Mouse (Mus musculus) midbrain, embryonic 15.5 days (tissue): ENCODE results near the gene Tmem184b. TPM values are rescaled to one million over a fixed set of nuclear protein-coding genes. Genes with fewer than 3 reads are reported as not detected.

ENCODE experiments used
- ATAC-seq: fragments of 200-750 bp; cut with Nextera tagmentation; replicated peaks from 2 replicates; pipeline ENCODE4 v1.8.0; 2017; ENCODE audit warnings: moderate TSS enrichment
- H3K27ac ChIP-seq: fragments of 300-500 bp; sonication (generic); 2 replicates; pipeline ENCODE4 v1.5.1; 2015; ENCODE audit warnings: mild to moderate bottlenecking, inconsistent platforms
- H3K27me3 ChIP-seq: fragments of 300-500 bp; sonication (generic); replicated peaks from 2 replicates; pipeline ENCODE4 v1.6.1; 2015; ENCODE audit warnings: inconsistent platforms
- H3K36me3 ChIP-seq: fragments of 300-500 bp; sonication (generic); replicated peaks from 2 replicates; pipeline ENCODE4 v1.6.1; 2015; ENCODE audit warnings: inconsistent platforms
- H3K4me1 ChIP-seq: fragments of 300-500 bp; sonication (generic); 2 replicates; pipeline ENCODE4 v1.6.1; 2015; ENCODE audit warnings: inconsistent platforms
- H3K4me2 ChIP-seq: fragments of 300-500 bp; sonication (generic); 2 replicates; pipeline ENCODE4 v1.6.1; 2015; ENCODE audit warnings: inconsistent platforms, mild to moderate bottlenecking, moderate library complexity
- H3K4me3 ChIP-seq: fragments of 300-500 bp; sonication (generic); 2 replicates; pipeline ENCODE4 v1.5.1; 2015; ENCODE audit warnings: mild to moderate bottlenecking, inconsistent platforms
- H3K9ac ChIP-seq: fragments of 300-500 bp; sonication (generic); 2 replicates; pipeline ENCODE4 v1.6.1; 2015; ENCODE audit warnings: mild to moderate bottlenecking, inconsistent platforms
- H3K9me3 ChIP-seq: fragments of 300-500 bp; sonication (generic); 2 replicates; pipeline ENCODE4 v1.6.1; 2016; ENCODE audit warnings: inconsistent platforms
- WGBS: fragments of 180-500 bp; shearing (Covaris S2); methylation state at CpG from one replicate; pipeline ENCODE4 v1.1.7; 2015; ENCODE audit warnings: mixed read lengths; 5-methylcytosine and 5-hydroxymethylcytosine counted together
- polyA plus RNA-seq: library from polyadenylated mRNA; unstranded; fragments of >200 nt; fragmentation: Nextera tagmentation; extraction: Ambion mirVana; gene quantifications from 2 replicates; pipeline ENCODE4 v1.2.1, GENCODE M21; 2015

The Tmem184b gene
- polyA plus RNA-seq, 1 experiment from 2014 or later, result 47.9 TPM

- Histone ChIP-seq H3K27me3 (no peaks in the 10 kb centered on the region), H3K4me2 (peak overlapping the region; percentile 88), H3K27ac (no peak overlapping the region), H3K9me3 (no peaks in the 10 kb centered on the region), H3K4me1 (peaks cover 67% of the 10 kb centered on the region), H3K4me3 (peak overlapping the region; percentile 98; the same call in 1 of the 2 replicates), H3K9ac (peak overlapping the region; percentile 100; the same call in 1 of the 2 replicates), H3K36me3 (peaks cover 3% of the 10 kb centered on the region; the same call in 1 of the 2 replicates)
- 87% methylated on average over 8 of the region's 8 CpGs for WGBS
- ATAC-seq, result no peak
These were observed 35.4 kb upstream of the Tmem184b start for GRCm38 (mm10) chr15:79438816-79439215.

DNA sequence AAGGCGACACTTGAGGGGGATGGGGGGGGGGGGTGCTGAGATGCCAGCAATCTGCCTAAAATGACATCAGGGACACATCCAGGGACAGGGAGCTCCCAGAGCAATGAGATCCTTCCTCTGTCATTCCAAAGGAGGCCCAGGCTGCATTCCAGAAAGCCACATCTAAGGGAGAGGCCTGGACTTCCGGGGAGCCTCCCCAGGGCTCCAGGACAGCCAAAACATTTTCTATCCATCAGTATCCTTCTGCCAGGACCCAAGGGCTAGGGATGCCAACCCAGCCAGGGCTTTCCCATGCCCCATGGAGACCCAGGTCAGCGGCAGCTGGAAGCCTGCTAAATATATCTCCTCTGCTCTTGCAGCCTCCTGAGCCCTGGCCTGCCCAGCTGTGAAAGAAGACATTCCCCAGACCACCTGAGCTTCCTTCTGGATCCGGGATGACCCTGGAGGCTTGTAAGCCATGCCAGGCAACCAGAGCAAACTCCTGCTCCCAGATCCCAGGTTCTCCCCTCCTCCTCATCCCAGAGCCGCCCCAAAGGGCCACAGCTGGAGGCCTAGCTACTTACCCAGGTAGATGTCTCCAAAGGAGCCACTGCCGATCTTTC is 34.9 kb upstream of the Tmem184b start:
- Histone ChIP-seq H3K36me3 (peaks cover 3% of the 10 kb centered on the region; the same call in 1 of the 2 replicates), H3K27me3 (no peaks in the 10 kb centered on the region), H3K4me3 (no peak overlapping the region), H3K27ac (no peak overlapping the region), H3K4me1 (peaks cover 67% of the 10 kb centered on the region), H3K9me3 (no peaks in the 10 kb centered on the region), H3K9ac (no peak overlapping the region), H3K4me2 (peak overlapping the region; percentile 88)
- ATAC-seq, result no peak
- 83% methylated on average over 6 of the region's 6 CpGs for WGBS

DNA sequence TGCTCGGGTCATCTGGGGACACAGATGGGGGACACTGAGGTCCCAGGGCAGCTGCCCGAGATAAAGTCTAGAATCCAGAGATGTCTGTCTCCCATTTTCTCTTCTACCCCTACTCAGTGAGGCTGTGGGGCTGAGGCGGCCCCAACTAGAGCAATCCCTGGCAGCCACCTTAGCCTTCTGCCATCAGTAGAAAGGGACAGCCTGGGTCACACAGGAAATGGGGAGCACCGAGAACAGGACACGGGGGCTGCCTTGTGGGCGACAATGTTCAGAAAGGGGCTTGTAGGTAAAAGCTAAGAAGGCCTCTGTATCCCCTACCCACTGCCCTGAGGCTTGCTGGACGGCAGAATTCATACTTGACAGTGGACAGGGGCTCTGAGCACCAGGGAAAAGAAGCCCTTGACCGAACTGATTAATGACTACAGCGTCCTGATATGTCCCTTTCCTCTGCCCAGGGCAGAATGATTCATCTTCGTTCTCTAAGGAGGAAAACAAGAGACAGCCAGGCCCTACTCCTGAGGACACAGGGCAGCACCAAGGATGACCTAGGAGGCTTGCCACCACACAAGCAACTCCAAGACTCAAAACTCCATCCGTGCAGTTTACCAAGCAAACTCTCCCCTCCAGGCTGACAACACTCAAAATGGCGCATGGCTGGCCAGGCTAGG is 34.3 kb upstream of the Tmem184b start:
- 89% methylated on average over 12 of the region's 12 CpGs for WGBS
- Histone ChIP-seq H3K36me3 (peaks cover 3% of the 10 kb centered on the region; the same call in 1 of the 2 replicates), H3K4me1 (peaks cover 70% of the 10 kb centered on the region)

GRCm38 (mm10) chr15:79436481-79436921 is 33.1 kb upstream of the Tmem184b start:
- Histone ChIP-seq H3K9ac (no peak overlapping the region), H3K27me3 (no peaks in the 10 kb centered on the region), H3K36me3 (peaks cover 3% of the 10 kb centered on the region; the same call in 1 of the 2 replicates), H3K4me2 (no peak overlapping the region), H3K4me1 (peaks cover 65% of the 10 kb centered on the region), H3K4me3 (no peak overlapping the region), H3K27ac (no peak overlapping the region), H3K9me3 (no peaks in the 10 kb centered on the region)
- WGBS, result 50% methylated on average over 7 of the region's 7 CpGs
- ATAC-seq, result no peak

More for the DNA sequence above, 34.3 kb upstream of the Tmem184b start:
- no peak overlapping the region for H3K27ac ChIP-seq
- H3K4me3 ChIP-seq, result no peak overlapping the region
- no peak overlapping the region for H3K9ac ChIP-seq
- no peak overlapping the region for H3K4me2 ChIP-seq
- H3K9me3 ChIP-seq, result no peaks in the 10 kb centered on the region
- H3K27me3 ChIP-seq, result no peaks in the 10 kb centered on the region
- ATAC-seq, result no peak

- Histone ChIP-seq H3K27ac (no peak overlapping the region), H3K4me1 (peaks cover 60% of the 10 kb centered on the region)
- 26% methylated on average over 7 of the region's 7 CpGs for WGBS
These were observed 31.9 kb upstream of the Tmem184b start for GRCm38 (mm10) chr15:79435191-79435671.

DNA sequence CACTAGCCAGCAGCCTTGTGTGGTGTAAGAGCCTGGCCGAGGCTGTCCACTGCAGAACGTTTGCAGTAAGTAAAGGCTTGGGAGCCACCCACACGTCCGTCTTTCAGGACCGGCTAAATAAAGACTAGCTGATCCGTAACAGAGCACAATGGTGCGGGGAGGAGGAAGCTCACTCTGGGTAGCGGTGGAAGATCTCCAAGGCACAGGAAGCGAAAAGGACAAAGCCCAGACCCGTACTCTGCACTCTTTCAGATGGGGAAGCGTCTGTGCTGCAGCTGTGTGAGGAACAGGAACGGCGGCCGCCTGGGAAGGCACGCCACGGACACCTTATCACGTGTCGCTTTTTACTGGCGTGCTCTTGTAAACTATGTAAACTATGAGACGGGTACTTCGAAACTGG is 29.5 kb upstream of the Tmem184b start:
- Histone ChIP-seq H3K9me3 (no peaks in the 10 kb centered on the region), H3K4me2 (peak overlapping the region; percentile 3; the same call in 1 of the 2 replicates), H3K4me3 (no peak overlapping the region), H3K4me1 (peaks cover 37% of the 10 kb centered on the region), H3K36me3 (peaks cover 16% of the 10 kb centered on the region; the same call in 1 of the 2 replicates), H3K9ac (no peak overlapping the region), H3K27ac (0 out of 2 replicates have a peak overlapping the region, but pooled peaks have one; percentile 17), H3K27me3 (no peaks in the 10 kb centered on the region)
- WGBS, result 35% methylated on average over 21 of the region's 21 CpGs
- ATAC-seq, result no peak

More at GRCm38 (mm10) chr15:79435191-79435671, 31.9 kb upstream of the Tmem184b start:
- no peak for ATAC-seq
- peaks cover 8% of the 10 kb centered on the region; the same call in 1 of the 2 replicates for H3K36me3 ChIP-seq
- H3K4me3 ChIP-seq, result no peak overlapping the region
- no peaks in the 10 kb centered on the region for H3K9me3 ChIP-seq
- H3K4me2 ChIP-seq, result no peak overlapping the region
- no peaks in the 10 kb centered on the region for H3K27me3 ChIP-seq
- H3K9ac ChIP-seq, result no peak overlapping the region

DNA sequence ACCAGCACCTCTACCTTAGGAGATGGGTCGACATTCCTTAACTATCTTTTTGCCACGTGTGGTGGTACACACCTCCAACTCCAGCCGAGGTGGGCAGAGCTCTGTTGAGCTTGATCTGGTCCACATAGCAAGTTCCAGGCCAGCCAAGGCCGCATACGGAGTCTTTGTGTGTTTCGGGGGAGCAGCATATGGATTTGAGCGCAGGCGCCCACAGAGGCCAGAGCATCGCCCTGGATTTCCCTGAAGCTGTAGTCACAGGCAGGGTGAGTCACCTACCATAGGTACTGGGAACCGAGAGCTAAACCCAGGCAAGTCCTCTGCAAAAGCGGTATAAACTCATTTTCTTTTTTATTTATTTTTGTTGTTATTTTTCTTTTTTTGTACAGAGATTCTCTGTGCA is 29.0 kb upstream of the Tmem184b start:
- no peak overlapping the region for H3K9ac ChIP-seq
- peaks cover 31% of the 10 kb centered on the region for H3K4me1 ChIP-seq
- H3K27ac ChIP-seq, result no peak overlapping the region
- H3K9me3 ChIP-seq, result no peaks in the 10 kb centered on the region
- no peaks in the 10 kb centered on the region for H3K27me3 ChIP-seq
- 86% methylated on average over 11 of the region's 11 CpGs for WGBS
- H3K36me3 ChIP-seq, result peaks cover 18% of the 10 kb centered on the region; the same call in 1 of the 2 replicates
- no peak overlapping the region for H3K4me2 ChIP-seq
- H3K4me3 ChIP-seq, result no peak overlapping the region
- ATAC-seq, result no peak

- H3K27ac ChIP-seq, result no peak overlapping the region
- peaks cover 22% of the 10 kb centered on the region; the same call in 1 of the 2 replicates for H3K36me3 ChIP-seq
- no peak overlapping the region for H3K9ac ChIP-seq
- peaks cover 27% of the 10 kb centered on the region for H3K4me1 ChIP-seq
- H3K9me3 ChIP-seq, result no peaks in the 10 kb centered on the region
- ATAC-seq, result no peak
- H3K4me3 ChIP-seq, result no peak overlapping the region
- no peak overlapping the region for H3K4me2 ChIP-seq
- WGBS, result 76% methylated on average over 7 of the region's 7 CpGs
- no peaks in the 10 kb centered on the region for H3K27me3 ChIP-seq
These were observed 28.6 kb upstream of the Tmem184b start for GRCm38 (mm10) chr15:79431925-79432324.

DNA sequence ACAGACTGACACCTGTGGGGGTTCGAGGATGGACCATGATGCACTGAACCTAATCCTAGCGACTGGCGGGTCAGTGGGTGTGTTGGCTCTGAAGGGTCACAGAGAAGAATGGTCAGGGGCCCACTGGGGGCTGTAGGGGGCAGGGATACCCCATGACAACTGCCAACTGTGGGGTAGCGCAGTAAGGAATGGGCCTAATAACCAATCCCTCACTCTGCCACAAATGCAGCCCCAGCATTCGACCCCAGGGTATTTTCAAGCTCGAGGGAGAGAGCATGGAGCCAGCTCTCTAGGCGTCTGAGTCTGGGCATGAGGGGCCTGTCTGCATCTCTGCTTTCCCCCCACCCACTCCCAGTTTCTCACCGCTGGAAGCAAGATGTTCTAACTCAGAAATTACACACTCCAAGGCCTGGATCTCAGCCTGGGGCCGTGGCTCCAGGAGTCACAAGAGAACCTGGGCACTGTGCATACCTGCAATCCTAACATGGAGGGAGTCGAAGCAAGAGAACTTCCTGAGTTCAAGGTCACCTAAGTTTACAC is 27.2 kb upstream of the Tmem184b start:
- Histone ChIP-seq H3K4me1 (peaks cover 13% of the 10 kb centered on the region), H3K27me3 (no peaks in the 10 kb centered on the region), H3K4me3 (no peak overlapping the region), H3K9me3 (no peaks in the 10 kb centered on the region), H3K4me2 (no peak overlapping the region), H3K36me3 (peaks cover 35% of the 10 kb centered on the region), H3K27ac (no peak overlapping the region), H3K9ac (no peak overlapping the region)
- no peak for ATAC-seq
- 78% methylated on average over 10 of the region's 10 CpGs for WGBS

DNA sequence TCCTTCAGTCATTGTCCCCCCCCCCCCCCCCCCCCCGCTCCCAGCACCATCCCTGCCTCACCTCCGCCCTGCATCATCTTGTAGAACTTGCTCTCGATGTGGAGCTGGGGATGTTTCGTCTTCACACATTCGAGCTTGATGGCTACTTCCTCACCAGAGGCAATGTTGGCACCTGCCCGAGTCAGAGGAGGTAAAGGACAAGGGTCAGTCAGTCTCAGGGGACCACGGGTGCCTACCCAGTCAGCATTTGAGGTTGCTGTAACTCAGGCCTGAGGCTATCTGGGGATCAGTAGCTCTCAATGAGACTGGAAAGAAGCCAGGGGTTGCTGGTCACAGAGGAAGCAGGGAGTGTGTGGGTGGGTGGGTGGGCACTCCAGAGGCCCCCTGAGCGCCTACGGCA is 26.6 kb upstream of the Tmem184b start:
- H3K4me3 ChIP-seq, result no peak overlapping the region
- H3K9ac ChIP-seq, result no peak overlapping the region
- no peak for ATAC-seq
- no peak overlapping the region for H3K4me2 ChIP-seq
- H3K27ac ChIP-seq, result no peak overlapping the region
- H3K27me3 ChIP-seq, result no peaks in the 10 kb centered on the region
- WGBS, result 92% methylated on average over 8 of the region's 9 CpGs
- H3K4me1 ChIP-seq, result peaks cover 8% of the 10 kb centered on the region
- peaks cover 40% of the 10 kb centered on the region for H3K36me3 ChIP-seq
- H3K9me3 ChIP-seq, result no peaks in the 10 kb centered on the region

GRCm38 (mm10) chr15:79429527-79429926 is 26.2 kb upstream of the Tmem184b start:
- Histone ChIP-seq H3K4me1 (peaks cover 7% of the 10 kb centered on the region; the same call in 1 of the 2 replicates), H3K9me3 (no peaks in the 10 kb centered on the region), H3K4me2 (no peak overlapping the region), H3K36me3 (peaks cover 45% of the 10 kb centered on the region), H3K27me3 (no peaks in the 10 kb centered on the region), H3K9ac (no peak overlapping the region), H3K4me3 (no peak overlapping the region), H3K27ac (no peak overlapping the region)
- WGBS, result 87% methylated on average over 12 of the region's 12 CpGs
- no peak for ATAC-seq

GRCm38 (mm10) chr15:79428616-79429015 is 25.2 kb upstream of the Tmem184b start:
- no peak for ATAC-seq
- peaks cover 7% of the 10 kb centered on the region; the same call in 1 of the 2 replicates for H3K4me1 ChIP-seq
- no peak overlapping the region for H3K27ac ChIP-seq
- no peak overlapping the region for H3K4me2 ChIP-seq
- no peak overlapping the region for H3K9ac ChIP-seq
- WGBS, result 74% methylated on average over 4 of the region's 4 CpGs
- H3K27me3 ChIP-seq, result no peaks in the 10 kb centered on the region
- no peaks in the 10 kb centered on the region for H3K9me3 ChIP-seq
- H3K36me3 ChIP-seq, result peaks cover 51% of the 10 kb centered on the region
- H3K4me3 ChIP-seq, result no peak overlapping the region
